Mouse (Mus musculus): ENCODE measurements at regions not wholly inside any gene's neighbourhood (a gene's known extent, or its start where the extent isn't known, plus 50 kb on each side); places are given as distances from the start of the nearest gene placed in this dataset.

- Histone ChIP-seq H3K27me3 (ENCODE audit: control insufficient read depth, insufficient read depth, low read length, poor library complexity, severe bottlenecking) (no peaks in the 10 kb centered on the region), H3K9ac (ENCODE audit: low read depth, poor library complexity, severe bottlenecking) (no peak overlapping the region), H3K4me1 (ENCODE audit: control insufficient read depth, insufficient read depth, low read length) (no peaks in the 10 kb centered on the region), H3K27ac (ENCODE audit: insufficient read depth, low read length) (no peak overlapping the region), H3K4me3 (ENCODE audit: low read depth, low read length) (no peak overlapping the region), H3K9me3 (replicated peaks; ENCODE audit: control insufficient read depth, insufficient read depth, low read length, poor library complexity, severe bottlenecking) (no peaks in the 10 kb centered on the region), H3K36me3 (ENCODE audit: control insufficient read depth, insufficient read depth, low read length, poor library complexity, severe bottlenecking) (no peaks in the 10 kb centered on the region)
- no peak for TF ChIP-seq CTCF (IDR thresholded peaks at IDR 0.05; ENCODE audit: low read depth, low read length)
- no peak for TF ChIP-seq POLR2A (IDR thresholded peaks at IDR 0.05; ENCODE audit: insufficient read depth, low read length)
- TF ChIP-seq EP300 (IDR thresholded peaks at IDR 0.05; ENCODE audit: insufficient read depth, low read depth, low read length): no peak
These were observed 73.4 kb upstream of the Ubl3 start for GRCm38 (mm10) chr5:148626014-148626413.

DNA sequence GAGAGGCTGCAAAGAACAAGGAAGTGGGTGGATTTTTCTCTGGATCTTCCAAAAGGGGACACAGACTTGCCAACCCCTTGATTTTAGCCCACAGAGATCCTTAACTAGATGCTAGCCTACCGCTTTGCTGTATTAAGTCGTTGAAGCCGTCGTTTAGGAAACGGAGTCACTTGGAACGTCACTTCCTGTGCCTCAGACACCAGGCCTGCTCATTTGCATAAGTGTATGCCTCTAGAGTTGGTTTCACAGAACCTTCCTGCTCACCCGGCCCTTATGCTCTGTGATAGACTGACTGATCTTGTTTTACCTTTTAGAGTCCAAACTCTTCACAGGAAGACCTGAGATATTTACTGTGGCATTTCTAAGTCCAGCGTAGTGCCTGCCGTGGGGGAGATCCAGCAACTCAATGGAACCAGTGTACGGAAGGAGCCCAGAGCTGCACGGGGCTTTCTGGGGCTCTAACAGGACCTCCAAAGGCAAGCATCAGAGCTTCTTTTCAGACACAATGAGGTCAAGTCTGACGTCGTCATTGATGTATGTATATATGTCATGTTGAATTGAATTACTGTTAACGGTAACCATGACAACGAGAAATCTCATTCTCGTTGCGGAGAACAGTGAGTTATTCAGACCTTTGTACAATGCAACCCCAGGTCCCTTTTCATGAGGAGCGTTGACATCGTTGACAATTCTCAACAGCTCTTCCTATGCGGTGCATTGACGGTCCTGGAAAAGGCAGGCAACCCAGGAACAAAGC lies 72.2 kb upstream of the Ubl3 start:
- Histone ChIP-seq H3K9me3 (replicated peaks; ENCODE audit: control insufficient read depth, insufficient read depth, low read length, poor library complexity, severe bottlenecking) (no peaks in the 10 kb centered on the region), H3K36me3 (ENCODE audit: control insufficient read depth, insufficient read depth, low read length, poor library complexity, severe bottlenecking) (no peaks in the 10 kb centered on the region), H3K4me1 (ENCODE audit: control insufficient read depth, insufficient read depth, low read length) (no peaks in the 10 kb centered on the region), H3K4me3 (ENCODE audit: low read depth, low read length) (no peak overlapping the region), H3K9ac (ENCODE audit: low read depth, poor library complexity, severe bottlenecking) (no peak overlapping the region), H3K27ac (ENCODE audit: insufficient read depth, low read length) (no peak overlapping the region), H3K27me3 (ENCODE audit: control insufficient read depth, insufficient read depth, low read length, poor library complexity, severe bottlenecking) (no peaks in the 10 kb centered on the region)
- TF ChIP-seq EP300 (IDR thresholded peaks at IDR 0.05; ENCODE audit: insufficient read depth, low read depth, low read length) (no peak), POLR2A (IDR thresholded peaks at IDR 0.05; ENCODE audit: insufficient read depth, low read length) (no peak), CTCF (IDR thresholded peaks at IDR 0.05; ENCODE audit: low read depth, low read length) (no peak)

GRCm38 (mm10) chr5:148620895-148621786 lies 68.6 kb upstream of the Ubl3 start:
- Histone ChIP-seq H3K9ac (ENCODE audit: low read depth, poor library complexity, severe bottlenecking) (no peak overlapping the region), H3K4me1 (ENCODE audit: control insufficient read depth, insufficient read depth, low read length) (no peaks in the 10 kb centered on the region), H3K27me3 (ENCODE audit: control insufficient read depth, insufficient read depth, low read length, poor library complexity, severe bottlenecking) (no peaks in the 10 kb centered on the region), H3K9me3 (replicated peaks; ENCODE audit: control insufficient read depth, insufficient read depth, low read length, poor library complexity, severe bottlenecking) (no peaks in the 10 kb centered on the region), H3K27ac (ENCODE audit: insufficient read depth, low read length) (no peak overlapping the region), H3K4me3 (ENCODE audit: low read depth, low read length) (no peak overlapping the region), H3K36me3 (ENCODE audit: control insufficient read depth, insufficient read depth, low read length, poor library complexity, severe bottlenecking) (no peaks in the 10 kb centered on the region)
- TF ChIP-seq POLR2A (IDR thresholded peaks at IDR 0.05; ENCODE audit: insufficient read depth, low read length) (no peak), EP300 (IDR thresholded peaks at IDR 0.05; ENCODE audit: insufficient read depth, low read depth, low read length) (no peak), CTCF (IDR thresholded peaks at IDR 0.05; ENCODE audit: low read depth, low read length) (no peak)

- no peak for TF ChIP-seq CTCF (IDR thresholded peaks at IDR 0.05; ENCODE audit: low read depth, low read length)
- no peak for TF ChIP-seq POLR2A (IDR thresholded peaks at IDR 0.05; ENCODE audit: insufficient read depth, low read length)
- TF ChIP-seq EP300 (IDR thresholded peaks at IDR 0.05; ENCODE audit: insufficient read depth, low read depth, low read length): no peak
- H3K9ac ChIP-seq (ENCODE audit: low read depth, poor library complexity, severe bottlenecking): no peak overlapping the region
- no peaks in the 10 kb centered on the region for H3K27me3 ChIP-seq (ENCODE audit: control insufficient read depth, insufficient read depth, low read length, poor library complexity, severe bottlenecking)
- no peaks in the 10 kb centered on the region for H3K4me1 ChIP-seq (ENCODE audit: control insufficient read depth, insufficient read depth, low read length)
- no peaks in the 10 kb centered on the region for H3K36me3 ChIP-seq (ENCODE audit: control insufficient read depth, insufficient read depth, low read length, poor library complexity, severe bottlenecking)
- no peak overlapping the region for H3K27ac ChIP-seq (ENCODE audit: insufficient read depth, low read length)
- H3K9me3 ChIP-seq (replicated peaks; ENCODE audit: control insufficient read depth, insufficient read depth, low read length, poor library complexity, severe bottlenecking): no peaks in the 10 kb centered on the region
- no peak overlapping the region for H3K4me3 ChIP-seq (ENCODE audit: low read depth, low read length)
These were observed 67.3 kb upstream of the Ubl3 start for GRCm38 (mm10) chr5:148619917-148620316.

DNA sequence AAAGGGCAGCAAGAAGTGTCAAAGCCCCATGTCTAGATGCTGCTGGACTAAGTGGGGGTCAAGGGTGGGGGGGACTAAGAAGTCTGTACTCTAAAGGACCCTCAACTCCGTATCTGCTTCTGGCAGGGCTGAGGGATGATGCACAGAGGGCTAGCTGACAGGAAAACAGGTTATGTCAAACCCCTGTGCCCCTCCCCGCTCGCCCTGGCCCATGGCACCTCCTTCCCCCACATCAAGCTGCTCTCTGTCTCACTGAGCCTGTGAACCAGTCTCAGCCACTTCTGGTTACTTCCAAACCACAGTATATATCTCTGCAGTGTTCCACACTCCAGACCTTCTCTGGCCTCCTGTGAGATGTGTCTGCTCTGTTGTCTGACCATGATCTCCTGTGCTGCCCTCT lies 63.8 kb upstream of the Ubl3 start:
- Histone ChIP-seq H3K9ac (ENCODE audit: low read depth, poor library complexity, severe bottlenecking) (no peak overlapping the region), H3K9me3 (replicated peaks; ENCODE audit: control insufficient read depth, insufficient read depth, low read length, poor library complexity, severe bottlenecking) (no peaks in the 10 kb centered on the region), H3K27ac (ENCODE audit: insufficient read depth, low read length) (no peak overlapping the region), H3K4me1 (ENCODE audit: control insufficient read depth, insufficient read depth, low read length) (no peaks in the 10 kb centered on the region), H3K36me3 (ENCODE audit: control insufficient read depth, insufficient read depth, low read length, poor library complexity, severe bottlenecking) (no peaks in the 10 kb centered on the region), H3K4me3 (ENCODE audit: low read depth, low read length) (no peak overlapping the region), H3K27me3 (ENCODE audit: control insufficient read depth, insufficient read depth, low read length, poor library complexity, severe bottlenecking) (no peaks in the 10 kb centered on the region)
- TF ChIP-seq EP300 (IDR thresholded peaks at IDR 0.05; ENCODE audit: insufficient read depth, low read depth, low read length) (no peak), POLR2A (IDR thresholded peaks at IDR 0.05; ENCODE audit: insufficient read depth, low read length) (no peak), CTCF (IDR thresholded peaks at IDR 0.05; ENCODE audit: low read depth, low read length) (no peak)

Data from ES-Bruce4 (cell line).